Mouse (Mus musculus) liver, embryonic 15.5 days (tissue): ENCODE results near the gene Ccdc91. TPM values are rescaled to one million over a fixed set of nuclear protein-coding genes. Genes with fewer than 3 reads are reported as not detected.

Experiments used
- polyA plus RNA-seq: library from polyadenylated mRNA; unstranded; fragments of >200 nt; fragmentation: Nextera tagmentation; extraction: Ambion mirVana; gene quantifications from 2 replicates; pipeline ENCODE4 v1.2.1, GENCODE M21; 2015

Ccdc91 gene
- polyA plus RNA-seq, 1 experiment from 2014 or later = 5.5 TPM

Other genes starting within 250 kb of the Ccdc91 start
- gene Pthlh, start 211.6 kb upstream of the Ccdc91 start, polyA plus RNA-seq = not detected in 2 replicates